Mouse (Mus musculus) stomach, postnatal 0 days (tissue): Measurements from ENCODE around the gene Tnfrsf8. TPM values are rescaled to one million over a fixed set of nuclear protein-coding genes. Genes with fewer than 3 reads are reported as not detected.

Experiments used
- ATAC-seq: fragments of 200-750 bp; cut with Nextera tagmentation; 2 replicates; pipeline ENCODE4 v1.8.0; 2017; ENCODE audit not compliant: low FRiP score, low TSS enrichment
- DNase-seq: peaks from one replicate; pipeline ENCODE4 v3.0.0-alpha.2; 2016; ENCODE audit warnings: low spot score
- H3K27ac ChIP-seq: fragments of 300-500 bp; sonication (generic); replicated peaks from 2 replicates; pipeline ENCODE4 v1.5.1; 2014; ENCODE audit warnings: mild to moderate bottlenecking, control low read depth
- H3K27me3 ChIP-seq: fragments of 300-500 bp; sonication (generic); 2 replicates; pipeline ENCODE4 v1.6.1; 2014; ENCODE audit warnings: low read length; ENCODE audit not compliant: control insufficient read depth, insufficient read depth
- H3K36me3 ChIP-seq: fragments of 300-500 bp; sonication (generic); 2 replicates; pipeline ENCODE4 v1.6.1; 2014; ENCODE audit warnings: low read length, mixed read lengths; ENCODE audit not compliant: control insufficient read depth, insufficient read depth
- H3K4me1 ChIP-seq: fragments of 300-500 bp; sonication (generic); replicated peaks from 2 replicates; pipeline ENCODE4 v1.6.1; 2014; ENCODE audit warnings: antibody characterized with exemption; ENCODE audit not compliant: control insufficient read depth, insufficient read depth
- H3K4me2 ChIP-seq: fragments of 300-500 bp; sonication (generic); replicated peaks from 2 replicates; pipeline ENCODE4 v1.6.1; 2014; ENCODE audit warnings: low read depth, mild to moderate bottlenecking, control low read depth, moderate library complexity
- H3K4me3 ChIP-seq: fragments of 300-500 bp; sonication (generic); 2 replicates; pipeline ENCODE4 v1.5.1; 2014; ENCODE audit warnings: low read depth, low read length, control low read depth
- H3K9ac ChIP-seq: fragments of 300-500 bp; sonication (generic); 2 replicates; pipeline ENCODE4 v1.6.1; 2014; ENCODE audit warnings: mild to moderate bottlenecking, low read length, control low read depth, mixed read lengths
- H3K9me3 ChIP-seq: fragments of 300-500 bp; sonication (generic); 2 replicates; pipeline ENCODE4 v1.6.1; 2016; ENCODE audit warnings: low read length; ENCODE audit not compliant: control insufficient read depth
- CTCF ChIP-seq: IDR thresholded peaks from 2 replicates; pipeline ENCODE4 v1.5.1; 2016; ENCODE audit warnings: antibody characterized with exemption, low read depth, mild to moderate bottlenecking, moderate library complexity
- EP300 ChIP-seq: optimal IDR thresholded peaks from 2 replicates; pipeline ENCODE3; 2016; ENCODE audit warnings: antibody characterized with exemption
- WGBS: fragments of 180-500 bp; shearing (Covaris S2); extraction: QIAGEN DNeasy Blood & Tissue Kit; methylation state at CpG from one replicate; pipeline ENCODE4 v1.1.7; 2014; 5-methylcytosine and 5-hydroxymethylcytosine counted together
- polyA plus RNA-seq: library from polyadenylated mRNA; unstranded; fragments of >200 nt; fragmentation: Nextera tagmentation; extraction: Ambion mirVana; gene quantifications from 2 replicates; pipeline ENCODE4 v1.2.1, GENCODE M21; 2015

Gene Tnfrsf8
- polyA plus RNA-seq, 1 experiment from 2014 or later: 0.04 TPM

- H3K4me2 ChIP-seq: no peak overlapping the region
- 58% methylated on average over 5 of the region's 5 CpGs for WGBS
- DNase-seq: peak; percentile 31
- H3K36me3 ChIP-seq: no peaks in the 10 kb centered on the region
- H3K9me3 ChIP-seq: no peaks in the 10 kb centered on the region
- H3K4me3 ChIP-seq: no peak overlapping the region
- TF ChIP-seq CTCF: no peak
- TF ChIP-seq EP300: no peak
- peak; percentile 51 for ATAC-seq
- H3K27me3 ChIP-seq: no peaks in the 10 kb centered on the region
- no peak overlapping the region for H3K9ac ChIP-seq
- no peaks in the 10 kb centered on the region for H3K4me1 ChIP-seq
- H3K27ac ChIP-seq: no peak overlapping the region
Measured at GRCm38 (mm10) chr4:145257751-145258434, 57.1 kb downstream of the Tnfrsf8 start.

GRCm38 (mm10) chr4:145256144-145256543, 58.8 kb downstream of the Tnfrsf8 start:
- H3K36me3 ChIP-seq: no peaks in the 10 kb centered on the region
- no peaks in the 10 kb centered on the region for H3K9me3 ChIP-seq
- no peaks in the 10 kb centered on the region for H3K4me1 ChIP-seq
- TF ChIP-seq CTCF: no peak
- no peak for TF ChIP-seq EP300
- no peak overlapping the region for H3K4me3 ChIP-seq
- 83% methylated on average over 5 of the region's 5 CpGs for WGBS
- H3K9ac ChIP-seq: no peak overlapping the region
- no peak for ATAC-seq
- H3K27me3 ChIP-seq: no peaks in the 10 kb centered on the region
- H3K27ac ChIP-seq: no peak overlapping the region
- no peak for DNase-seq
- no peak overlapping the region for H3K4me2 ChIP-seq

DNA sequence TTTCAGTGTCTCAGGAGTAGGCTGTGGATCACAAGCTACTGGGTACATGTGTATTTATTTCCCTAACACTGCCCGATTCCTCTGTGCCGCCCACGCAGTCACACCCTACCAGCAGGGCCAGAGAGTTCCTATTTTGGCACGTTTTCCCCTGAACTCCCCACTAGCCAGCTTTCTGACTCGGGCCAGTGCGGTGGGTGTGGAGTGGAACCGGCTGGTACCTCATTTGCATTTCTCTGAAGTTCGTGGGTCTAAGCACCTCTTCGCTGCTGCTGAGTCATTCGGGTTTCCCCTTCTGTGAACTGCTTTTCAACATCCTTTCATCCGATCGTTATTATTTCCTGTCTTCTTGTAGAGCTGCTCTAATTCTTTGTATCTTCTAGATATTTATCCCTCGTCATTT, 60.5 kb downstream of the Tnfrsf8 start:
- Histone ChIP-seq H3K4me1 (no peaks in the 10 kb centered on the region), H3K4me3 (no peak overlapping the region), H3K9me3 (no peaks in the 10 kb centered on the region), H3K36me3 (no peaks in the 10 kb centered on the region), H3K27me3 (no peaks in the 10 kb centered on the region), H3K4me2 (no peak overlapping the region), H3K9ac (no peak overlapping the region), H3K27ac (no peak overlapping the region)
- no peak for TF ChIP-seq CTCF
- no peak for TF ChIP-seq EP300
- DNase-seq: peak; percentile 26
- 28% methylated on average over 13 of the region's 13 CpGs for WGBS
- peak; percentile 30; the same call in 1 of the 2 replicates for ATAC-seq

DNA sequence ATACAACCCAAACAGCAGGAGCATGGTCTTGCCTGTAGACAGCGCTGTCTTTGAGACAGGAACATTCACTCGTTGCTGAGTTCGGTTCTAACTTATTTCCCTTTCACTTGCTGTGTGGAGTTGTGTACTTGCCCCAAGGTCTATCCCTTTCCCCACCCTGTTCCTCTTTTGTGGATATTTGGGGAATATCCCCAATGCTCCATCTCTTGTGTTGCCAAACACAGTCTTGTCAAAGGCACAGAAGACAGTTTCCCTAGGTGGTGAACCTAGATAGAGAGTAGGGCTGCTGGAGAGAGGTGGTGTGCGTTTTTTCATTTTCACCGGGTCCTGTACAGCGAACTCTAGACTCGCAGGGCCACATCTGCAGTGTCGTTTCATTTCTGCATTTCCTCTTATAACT, 62.4 kb downstream of the Tnfrsf8 start:
- H3K9me3 ChIP-seq: no peaks in the 10 kb centered on the region
- DNase-seq (no peak), ATAC-seq (no peak)
- H3K4me1 ChIP-seq: no peaks in the 10 kb centered on the region
- no peak overlapping the region for H3K27ac ChIP-seq
- H3K9ac ChIP-seq: no peak overlapping the region
- no peak overlapping the region for H3K4me2 ChIP-seq
- no peak for TF ChIP-seq CTCF
- TF ChIP-seq EP300: no peak
- no peaks in the 10 kb centered on the region for H3K36me3 ChIP-seq
- 88% methylated on average over 8 of the region's 8 CpGs for WGBS
- H3K4me3 ChIP-seq: no peak overlapping the region
- no peaks in the 10 kb centered on the region for H3K27me3 ChIP-seq

- H3K4me2 ChIP-seq: no peak overlapping the region
- H3K27me3 ChIP-seq: no peaks in the 10 kb centered on the region
- H3K4me3 ChIP-seq: no peak overlapping the region
- no peak for TF ChIP-seq CTCF
- no peak for TF ChIP-seq EP300
- DNase-seq: no peak
- no peak overlapping the region for H3K27ac ChIP-seq
- no peak for ATAC-seq
- H3K36me3 ChIP-seq: no peaks in the 10 kb centered on the region
- no peaks in the 10 kb centered on the region for H3K4me1 ChIP-seq
- 90% methylated on average over 4 of the region's 4 CpGs for WGBS
- H3K9ac ChIP-seq: no peak overlapping the region
- no peaks in the 10 kb centered on the region for H3K9me3 ChIP-seq
Measured at GRCm38 (mm10) chr4:145251546-145251945, 63.4 kb downstream of the Tnfrsf8 start.

DNA sequence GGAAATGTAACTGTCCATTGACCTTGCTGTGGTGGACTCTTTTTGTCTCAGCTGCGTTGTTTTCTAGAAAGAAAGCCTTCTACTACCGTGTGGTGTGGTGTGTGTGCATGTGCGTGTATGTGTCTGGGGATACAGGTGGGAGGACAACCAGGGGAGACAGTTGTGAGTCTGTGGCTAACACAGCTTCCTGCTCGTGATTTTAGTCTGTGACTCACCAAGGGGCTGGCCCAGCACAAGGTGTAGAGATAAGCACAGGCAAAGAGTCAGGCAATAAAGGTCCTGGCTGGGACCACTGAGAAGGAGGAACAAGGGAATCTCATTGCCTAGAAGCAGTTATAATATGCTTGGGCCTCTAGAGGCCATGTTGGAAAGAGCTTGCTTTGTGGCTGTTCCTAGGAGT, 65.0 kb downstream of the Tnfrsf8 start:
- TF ChIP-seq EP300 (no peak), CTCF (no peak)
- Histone ChIP-seq H3K4me3 (no peak overlapping the region), H3K4me2 (no peak overlapping the region), H3K9me3 (no peaks in the 10 kb centered on the region), H3K27ac (no peak overlapping the region), H3K27me3 (no peaks in the 10 kb centered on the region), H3K36me3 (no peaks in the 10 kb centered on the region), H3K4me1 (peaks cover 2% of the 10 kb centered on the region; the same call in 1 of the 2 replicates), H3K9ac (no peak overlapping the region)
- WGBS: 71% methylated on average over 4 of the region's 4 CpGs
- DNase-seq (no peak), ATAC-seq (no peak)
